Mouse (Mus musculus): ENCODE data around the gene Add2.
"Not testable (repeated sequence)": the region's sequence is repeated elsewhere in the genome, so short reads cannot be mapped to it uniquely, and the experiment has no call there.

DNA sequence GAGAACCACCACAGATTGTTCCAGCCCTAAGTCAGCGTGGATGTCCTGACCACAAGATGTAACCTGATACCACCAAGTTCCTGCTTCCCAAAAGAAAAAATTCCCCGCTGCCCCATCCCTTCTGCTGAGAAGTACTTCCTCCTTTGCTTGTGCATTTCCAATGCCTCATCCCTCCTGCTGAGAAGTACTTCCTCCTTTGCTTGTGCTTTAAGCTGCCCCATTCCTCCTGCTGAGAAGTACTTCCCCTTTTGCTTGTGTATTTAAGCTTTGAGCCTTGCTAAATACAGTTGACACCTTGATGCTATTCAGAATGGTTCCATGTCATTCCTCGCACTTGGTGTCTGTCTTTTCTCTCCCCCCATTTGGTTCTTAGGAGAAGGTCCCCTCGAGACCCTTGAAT lies 49.7 kb upstream of the Add2 start:
- TF ChIP-seq CTCF, EP300 (IDR thresholded peaks at IDR 0.05; ENCODE audit: low read depth): not testable (repeated sequence)

All from liver, postnatal 0 days (tissue).